Mouse (Mus musculus) spleen, adult 2 months (tissue): Measurements from ENCODE around the gene Ndst2. TPM values are rescaled to one million over a fixed set of nuclear protein-coding genes. Genes with fewer than 3 reads are reported as not detected.
A peak's percentile ranks its signal among the peaks of the same experiment; 100 is the strongest.

Experiments
- DNase-seq, 2 experiments: peaks; one replicate each; pipeline versions ENCODE4 v3.0.0 to v3.0.0-alpha.2; 2012 to 2021; ENCODE audit warnings: low spot score in 2 of 2, low read depth in 1 of 2
- H3K27ac ChIP-seq: fragments of 200-500 bp; 2 replicates; pipeline ENCODE4 v1.5.1; 2012; ENCODE audit warnings: low read length, inconsistent platforms; ENCODE audit not compliant: insufficient read depth
- H3K27me3 ChIP-seq: fragments of 200-500 bp; 2 replicates; pipeline ENCODE4 v1.6.1; 2012; ENCODE audit warnings: mild to moderate bottlenecking, moderate library complexity, low read length, inconsistent platforms; ENCODE audit not compliant: control insufficient read depth, insufficient read depth
- H3K36me3 ChIP-seq: fragments of 200-500 bp; 2 replicates; pipeline ENCODE4 v1.6.1; 2012; ENCODE audit warnings: mild to moderate bottlenecking, low read length, inconsistent platforms; ENCODE audit not compliant: control insufficient read depth, insufficient read depth
- H3K4me1 ChIP-seq: fragments of 200-500 bp; 2 replicates; pipeline ENCODE4 v1.6.1; 2011; ENCODE audit warnings: inconsistent platforms; ENCODE audit not compliant: control insufficient read depth, insufficient read depth, insufficient read length
- H3K4me3 ChIP-seq: fragments of 200-500 bp; 2 replicates; pipeline ENCODE4 v1.5.1; 2011; ENCODE audit warnings: mild to moderate bottlenecking, inconsistent platforms; ENCODE audit not compliant: insufficient read depth, insufficient read length; ENCODE audit errors: extremely low read depth
- CTCF ChIP-seq: fragments of 200-500 bp; IDR thresholded peaks from 2 replicates; pipeline ENCODE4 v1.5.1; 2011; ENCODE audit warnings: mild to moderate bottlenecking, inconsistent platforms; ENCODE audit not compliant: insufficient read depth, insufficient read length, insufficient replicate concordance; ENCODE audit errors: extremely low read depth
- POLR2A ChIP-seq: fragments of 200-500 bp; IDR thresholded peaks from 2 replicates; pipeline ENCODE4 v1.6.1; 2011; ENCODE audit warnings: low read depth, low read length, inconsistent platforms
- WGBS: fragments of 180-500 bp; shearing (Covaris S2); methylation state at CpG from one replicate; pipeline ENCODE4 v1.1.7; 2018; 5-methylcytosine and 5-hydroxymethylcytosine counted together
- polyA plus RNA-seq: library from polyadenylated mRNA; depleted of rRNA; stranded (reverse); fragments of >200 nt; gene quantifications from 2 replicates; pipeline ENCODE4 v1.2.3, GENCODE M21; 2012; rRNA removed

Ndst2 gene
- 41.6 and 43.2 TPM in 2 replicates for polyA plus RNA-seq

DNA sequence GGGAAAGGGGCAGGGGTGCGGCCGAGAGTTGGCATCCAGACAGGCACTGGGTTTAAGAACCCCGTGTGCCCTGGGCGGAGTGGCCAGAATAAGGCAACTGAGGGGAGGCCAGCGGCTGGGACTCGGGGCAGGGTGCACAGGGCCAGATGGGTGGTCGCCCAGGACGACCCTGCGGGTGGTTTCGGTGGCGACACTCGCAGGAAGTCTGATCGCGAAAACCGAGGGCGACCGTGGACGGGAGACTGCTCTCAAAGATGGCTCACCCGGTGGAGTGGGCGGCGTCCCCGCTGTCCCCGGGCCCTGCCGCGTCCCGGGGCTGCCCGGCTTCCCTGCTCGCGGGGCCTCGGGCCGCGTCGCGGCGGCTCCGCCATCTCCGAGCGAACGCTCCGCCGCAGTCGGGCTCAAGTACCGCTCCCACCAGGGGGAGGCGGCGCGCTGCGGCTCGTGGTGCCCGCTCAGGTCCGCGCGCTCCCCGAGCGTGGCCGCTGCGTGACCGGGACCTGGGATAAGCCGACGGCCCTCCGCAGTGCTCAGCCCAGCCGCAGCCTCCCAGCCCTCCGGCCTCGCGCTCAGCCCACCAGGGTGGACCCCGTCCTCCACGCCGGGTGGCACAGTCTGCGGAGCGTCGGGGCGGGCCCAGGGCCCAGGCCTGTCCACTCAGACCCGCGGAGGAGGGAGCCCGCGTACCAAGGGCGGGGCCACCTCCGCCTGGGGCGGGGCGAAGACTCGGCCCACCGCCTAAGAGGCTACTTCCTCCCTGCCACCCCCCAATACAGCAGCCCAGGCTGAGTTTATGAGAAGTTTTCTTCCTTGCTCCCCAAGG, at the start of gene Ndst2:
Gene Ndst2, minus strand, starts transcription at position 611 of the 823 bp plus-strand sequence.
- H3K4me3 ChIP-seq, result peak within 1 kb of the TSS; percentile 92
- no peaks in the 10 kb centered on the region for H3K27me3 ChIP-seq
- peak; percentile 73 for TF ChIP-seq POLR2A
- no peak for TF ChIP-seq CTCF
- peak within 1 kb of the TSS; percentile 93 for H3K27ac ChIP-seq
- peaks cover 10% of the 10 kb centered on the region for H3K36me3 ChIP-seq
- WGBS, result under 1% methylated on average over 79 of the region's 81 CpGs
- H3K4me1 ChIP-seq, result peaks cover 3% of the 10 kb centered on the region; the same call in 1 of the 2 replicates
- peak; percentile 80 to 87 for DNase-seq

DNA sequence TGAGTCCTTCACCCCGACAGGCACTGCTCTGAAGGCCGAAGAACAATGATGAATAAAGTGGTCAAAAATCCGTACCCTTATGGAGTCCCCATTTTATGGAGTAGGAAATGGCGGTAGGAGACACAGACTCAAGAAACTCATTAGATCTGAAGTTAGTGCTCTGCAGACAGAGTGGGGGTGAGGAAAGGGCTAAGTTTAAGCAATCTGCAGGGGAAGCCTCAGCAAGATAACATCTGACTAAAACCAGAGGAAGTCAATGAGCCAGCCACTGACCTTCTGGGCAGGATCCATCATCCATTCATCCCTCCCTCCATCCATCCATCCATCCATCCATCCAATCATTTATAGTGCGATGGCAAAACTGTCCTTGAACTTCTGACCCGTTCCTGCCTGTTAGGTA, 49.2 kb upstream of the Ndst2 start:
- no peak overlapping the region for H3K27ac ChIP-seq

DNA sequence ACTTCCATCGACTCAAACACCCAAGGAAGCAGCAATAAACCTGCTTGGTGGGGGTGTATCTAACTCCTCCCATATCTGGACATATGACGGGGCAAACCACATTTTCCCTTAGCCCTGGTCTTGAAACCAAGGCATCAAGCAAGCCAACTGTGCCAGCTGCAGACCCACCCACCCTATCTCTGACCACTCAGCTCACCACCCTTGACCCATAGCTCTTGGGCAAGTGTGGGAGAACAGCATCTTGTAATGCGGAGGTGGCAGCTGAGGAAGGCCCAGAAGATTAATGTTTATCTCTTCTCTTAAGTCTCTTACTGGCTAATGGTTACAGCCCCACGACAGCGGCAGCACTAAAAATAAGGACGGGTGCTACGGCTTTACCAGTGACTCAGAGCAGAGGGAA, 48.5 kb upstream of the Ndst2 start:
- no peak overlapping the region for H3K27ac ChIP-seq
- peaks cover 20% of the 10 kb centered on the region for H3K4me1 ChIP-seq
- no peak for DNase-seq
- no peak overlapping the region for H3K4me3 ChIP-seq
- no peaks in the 10 kb centered on the region for H3K27me3 ChIP-seq
- WGBS, result 84% methylated on average over 7 of the region's 7 CpGs
- TF ChIP-seq POLR2A (no peak), CTCF (no peak)
- H3K36me3 ChIP-seq, result peaks cover 8% of the 10 kb centered on the region

More for the DNA sequence above, 49.2 kb upstream of the Ndst2 start:
- peaks cover 2% of the 10 kb centered on the region for H3K36me3 ChIP-seq
- no peak for DNase-seq
- H3K4me1 ChIP-seq, result peaks cover 20% of the 10 kb centered on the region
- 83% methylated on average over 6 of the region's 6 CpGs for WGBS
- H3K27me3 ChIP-seq, result no peaks in the 10 kb centered on the region
- no peak overlapping the region for H3K4me3 ChIP-seq
- no peak for TF ChIP-seq CTCF
- no peak for TF ChIP-seq POLR2A

DNA sequence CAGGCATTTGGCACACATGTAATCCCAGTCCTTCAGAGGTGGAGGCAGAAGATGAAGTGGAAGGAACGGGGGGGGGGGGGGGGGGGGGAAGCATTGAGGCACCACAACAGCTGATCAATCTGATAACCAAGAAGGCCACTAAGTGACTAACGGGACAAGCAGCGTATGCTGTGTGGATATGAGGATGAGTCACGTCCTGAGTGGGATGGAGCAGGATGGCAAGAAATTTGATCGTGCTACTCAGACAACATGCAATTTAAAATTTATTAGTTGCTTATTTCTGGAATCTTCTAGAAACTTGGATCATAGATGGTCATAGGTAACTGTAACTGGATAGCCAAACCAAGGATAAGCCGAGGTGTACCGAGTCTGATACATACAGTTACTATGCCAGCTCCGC, 45.9 kb upstream of the Ndst2 start:
- TF ChIP-seq CTCF (no peak), POLR2A (no peak)
- no peak overlapping the region for H3K27ac ChIP-seq
- no peak for DNase-seq
- H3K36me3 ChIP-seq, result peaks cover 9% of the 10 kb centered on the region
- H3K4me1 ChIP-seq, result peaks cover 4% of the 10 kb centered on the region; the same call in 1 of the 2 replicates
- H3K27me3 ChIP-seq, result no peaks in the 10 kb centered on the region
- WGBS, result 87% methylated on average over 8 of the region's 8 CpGs
- no peak overlapping the region for H3K4me3 ChIP-seq

DNA sequence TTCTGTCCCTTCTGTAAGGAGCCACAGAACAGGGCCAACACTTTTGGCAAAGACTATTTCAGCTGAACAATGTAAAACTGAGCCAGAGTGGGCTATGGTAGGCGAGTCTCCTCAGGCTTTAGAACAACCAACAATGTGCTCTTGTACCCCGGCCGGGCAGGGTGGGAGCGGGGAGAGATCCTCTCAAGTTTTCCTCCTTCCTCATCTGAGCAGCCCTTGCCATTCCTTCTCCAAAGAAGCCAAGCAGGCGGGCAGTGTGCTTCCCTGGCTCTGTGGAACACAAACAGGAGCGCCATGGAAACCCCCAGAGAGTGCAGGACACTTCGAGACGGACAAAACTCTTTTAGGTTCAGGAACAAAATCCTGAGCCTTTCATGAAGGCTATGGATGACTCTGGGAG, 44.1 kb upstream of the Ndst2 start:
- H3K4me1 ChIP-seq, result peaks cover 3% of the 10 kb centered on the region; the same call in 1 of the 2 replicates
- H3K27ac ChIP-seq, result no peak overlapping the region
- DNase-seq, result no peak
- H3K27me3 ChIP-seq, result no peaks in the 10 kb centered on the region
- peaks cover 9% of the 10 kb centered on the region for H3K36me3 ChIP-seq
- TF ChIP-seq CTCF (no peak), POLR2A (no peak)
- 96% methylated on average over 8 of the region's 8 CpGs for WGBS
- no peak overlapping the region for H3K4me3 ChIP-seq

DNA sequence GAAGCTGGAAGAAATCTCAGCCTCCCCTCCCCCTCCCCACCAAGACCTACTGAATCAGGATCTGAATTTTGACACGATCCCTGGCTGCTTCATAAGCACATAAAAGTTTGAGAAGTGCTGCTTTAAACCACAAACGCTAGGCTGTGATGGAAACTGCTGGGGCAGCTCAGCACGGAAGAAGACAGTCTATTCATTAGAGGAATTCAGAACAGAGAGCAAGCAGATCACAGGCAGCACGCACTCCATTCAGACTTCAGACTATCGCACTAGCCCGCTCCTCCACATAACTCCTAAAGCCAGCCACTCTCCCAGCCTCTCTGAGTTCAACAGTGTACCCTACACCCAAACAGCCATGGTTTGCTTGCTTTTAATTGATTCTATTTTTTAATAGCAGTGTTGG, 41.3 kb upstream of the Ndst2 start:
- TF ChIP-seq POLR2A (no peak), CTCF (no peak)
- H3K4me3 ChIP-seq, result no peak overlapping the region
- no peaks in the 10 kb centered on the region for H3K27me3 ChIP-seq
- H3K4me1 ChIP-seq, result peaks cover 3% of the 10 kb centered on the region; the same call in 1 of the 2 replicates
- H3K27ac ChIP-seq, result no peak overlapping the region
- DNase-seq, result no peak
- H3K36me3 ChIP-seq, result peaks cover 9% of the 10 kb centered on the region
- 39% methylated on average over 6 of the region's 6 CpGs for WGBS

DNA sequence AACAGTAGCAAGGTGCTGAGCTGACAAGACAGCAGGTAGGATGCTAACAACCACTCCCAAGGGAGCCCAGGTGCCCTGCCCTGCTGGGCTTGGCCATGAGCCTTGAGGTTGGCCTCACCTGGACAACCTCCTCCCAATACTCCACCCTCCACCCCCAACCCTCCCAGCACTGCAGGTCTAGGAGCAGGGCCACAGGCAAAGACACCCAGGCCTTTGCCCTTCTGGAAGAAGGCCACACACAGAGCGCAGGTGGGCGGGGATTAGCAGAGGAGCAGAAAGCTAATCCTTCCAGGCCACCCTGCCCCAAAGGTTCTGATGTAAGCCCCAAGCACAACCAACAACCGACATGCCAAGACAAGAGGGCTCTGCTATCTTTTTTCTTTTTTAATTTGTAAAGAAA, 39.0 kb upstream of the Ndst2 start:
- no peak overlapping the region for H3K27ac ChIP-seq
- H3K36me3 ChIP-seq, result peaks cover 6% of the 10 kb centered on the region
- H3K27me3 ChIP-seq, result no peaks in the 10 kb centered on the region
- H3K4me3 ChIP-seq, result no peak overlapping the region
- no peak for DNase-seq
- peaks cover 3% of the 10 kb centered on the region; the same call in 1 of the 2 replicates for H3K4me1 ChIP-seq
- 71% methylated on average over 3 of the region's 3 CpGs for WGBS
- TF ChIP-seq CTCF, result no peak
- no peak for TF ChIP-seq POLR2A
